Mouse (Mus musculus) bone marrow, adult 2 months (tissue): ENCODE data around the gene Bcl2l14.

Experiments used
- CTCF ChIP-seq: fragments of 200-500 bp; IDR thresholded peaks from 2 replicates; pipeline ENCODE4 v1.5.1; 2011; ENCODE audit warnings: low read length, control low read depth; ENCODE audit not compliant: control insufficient read depth, insufficient read depth
- POLR2A ChIP-seq: fragments of 200-500 bp; IDR thresholded peaks from 2 replicates; pipeline ENCODE4 v1.6.1; 2011; ENCODE audit warnings: low read depth, mild to moderate bottlenecking, control low read depth, low read length, borderline replicate concordance; ENCODE audit not compliant: control insufficient read depth

DNA sequence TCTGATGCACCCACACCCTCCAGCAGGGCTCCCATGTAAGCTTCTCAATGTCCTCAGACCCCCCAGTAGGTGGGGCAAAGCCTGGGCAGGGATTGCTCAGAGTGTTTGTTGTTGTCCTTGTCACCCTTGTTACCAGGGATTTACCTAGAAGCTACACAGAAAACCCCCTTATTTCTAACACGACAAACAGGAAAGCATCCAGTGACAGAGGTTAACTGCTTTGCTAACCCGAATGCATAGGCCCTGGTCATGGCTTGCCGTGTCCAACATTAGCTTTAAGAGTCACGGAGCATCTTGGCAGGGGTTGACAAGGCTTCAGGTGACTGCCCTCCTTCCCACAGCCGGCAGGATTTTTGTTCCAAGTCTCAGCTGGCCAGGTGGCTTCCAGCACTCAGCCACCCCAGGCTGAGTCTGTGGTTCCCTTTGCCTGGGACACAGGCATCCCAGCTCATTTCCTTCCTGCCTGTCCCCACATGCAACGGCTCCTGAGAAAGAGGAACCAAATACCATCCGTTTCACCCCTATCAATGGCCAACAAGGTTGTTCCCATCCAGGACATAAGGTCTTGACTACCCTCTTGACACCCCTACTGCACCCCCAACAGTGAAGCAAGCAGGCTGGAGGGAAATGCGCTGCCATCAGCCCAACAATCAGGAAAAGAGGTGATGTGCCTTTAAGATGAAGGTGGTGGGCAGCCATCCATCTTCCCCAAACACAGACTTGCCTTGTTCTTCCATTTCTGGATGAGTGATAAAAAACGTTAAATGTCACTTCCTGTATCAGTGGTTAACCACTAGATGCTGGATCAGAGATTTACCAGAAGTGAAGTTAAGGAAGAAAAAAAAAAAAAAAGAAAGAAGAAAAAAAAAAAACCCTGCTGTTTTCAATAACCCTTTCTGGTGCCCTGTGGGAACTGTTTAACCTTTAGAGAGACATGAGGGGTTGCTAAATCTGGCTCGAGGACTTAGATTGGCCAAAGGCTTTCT, 29.5 kb upstream of the Bcl2l14 start:
- TF ChIP-seq POLR2A = no peak
- no peak for TF ChIP-seq CTCF
